Mouse (Mus musculus): ENCODE results near the gene Med6. TPM values are rescaled to one million over a fixed set of nuclear protein-coding genes. Genes with fewer than 3 reads are reported as not detected.

Med6 gene
- 10 to 100 TPM; 17.7 to 21.0 TPM for total RNA-seq (2021)
- long read RNA-seq, experiment 1, transcript Med6-204 (8 exons, 1,059 nt) = major isoform, 17 of 20 reads
- long read RNA-seq, experiment 1, partial matches to known transcripts = 1 of 20 reads
- long read RNA-seq, experiment 1, other reads (novel, unspliced or antisense) = 2 of 20 reads
- long read RNA-seq, experiment 2, transcript Med6-204 (8 exons, 1,059 nt) = major isoform, 15 of 18 reads
- long read RNA-seq, experiment 2, partial matches to known transcripts = 0 of 18 reads
- long read RNA-seq, experiment 2, other reads (novel, unspliced or antisense) = 3 of 18 reads

GRCm38 (mm10) chr12:81594902-81595671 lies at the start of gene Med6:
Gene Med6, minus strand, starts transcription at chr12:81595008.
- DNase-seq = peak; percentile 88

GRCm38 (mm10) chr12:81642361-81643082 lies 47.7 kb upstream of the Med6 start:
- no peak for DNase-seq

GRCm38 (mm10) chr12:81640656-81641055 lies 45.8 kb upstream of the Med6 start:
- DNase-seq = no peak

- no peak for DNase-seq
These were observed 38.4 kb upstream of the Med6 start for GRCm38 (mm10) chr12:81633246-81633645.

- peak; percentile 15 for DNase-seq
These were observed 37.0 kb upstream of the Med6 start for GRCm38 (mm10) chr12:81631661-81632401.

- peak; percentile 47 for DNase-seq
These were observed 36.3 kb upstream of the Med6 start, which contains the start of gene Ttc9 for GRCm38 (mm10) chr12:81630915-81631660. Gene Ttc9, plus strand, starts transcription at chr12:81631249.

GRCm38 (mm10) chr12:81630520-81630914 lies 35.7 kb upstream of the Med6 start:
- peak; percentile 40 for DNase-seq

- no peak for DNase-seq
These were observed 33.3 kb upstream of the Med6 start for GRCm38 (mm10) chr12:81628091-81628490.

GRCm38 (mm10) chr12:81627426-81627825 lies 32.6 kb upstream of the Med6 start:
- DNase-seq = no peak

- DNase-seq = no peak
These were observed 31.5 kb upstream of the Med6 start for GRCm38 (mm10) chr12:81626226-81626861.

GRCm38 (mm10) chr12:81623377-81623776 lies 28.6 kb upstream of the Med6 start:
- no peak for DNase-seq

- DNase-seq = peak; percentile 68
These were observed 24.5 kb upstream of the Med6 start for GRCm38 (mm10) chr12:81619302-81619701.

GRCm38 (mm10) chr12:81616980-81617379 lies 22.2 kb upstream of the Med6 start:
- no peak for DNase-seq

GRCm38 (mm10) chr12:81615807-81616206 lies 21.0 kb upstream of the Med6 start:
- DNase-seq = no peak

GRCm38 (mm10) chr12:81609445-81609844 lies 14.6 kb upstream of the Med6 start:
- no peak for DNase-seq

GRCm38 (mm10) chr12:81604995-81605784 lies 10.4 kb upstream of the Med6 start:
- DNase-seq = no peak

GRCm38 (mm10) chr12:81596547-81597262 lies 1.9 kb upstream of the Med6 start:
- no peak for DNase-seq

- DNase-seq = no peak
These were observed 26.4 kb downstream of the Med6 start, which contains the start of gene Adam21 for GRCm38 (mm10) chr12:81568374-81568773. Gene Adam21, minus strand, starts transcription at chr12:81568474.

- no peak for DNase-seq
These were observed 26.9 kb downstream of the Med6 start for GRCm38 (mm10) chr12:81567931-81568330.

All from gastrocnemius, postnatal 10 days (tissue).